Mouse (Mus musculus) urinary bladder, postnatal 25 days (tissue): Measurements from ENCODE around the gene Slc26a8.
A peak's percentile ranks its signal among the peaks of the same experiment; 100 is the strongest.

ENCODE experiments used
- DNase-seq: peaks from one replicate; pipeline ENCODE4 v3.0.0; 2022; ENCODE audit warnings: low spot score

The Slc26a8 gene

GRCm38 (mm10) chr17:28640113-28640512, 49.9 kb downstream of the Slc26a8 start:
- no peak for DNase-seq

- DNase-seq, result no peak
Measured at GRCm38 (mm10) chr17:28637711-28638690, 52.0 kb downstream of the Slc26a8 start.

- DNase-seq, result no peak
Measured at GRCm38 (mm10) chr17:28635842-28636241, 54.2 kb downstream of the Slc26a8 start.

GRCm38 (mm10) chr17:28629125-28629524, 60.9 kb downstream of the Slc26a8 start:
- no peak for DNase-seq

- DNase-seq, result no peak
Measured at GRCm38 (mm10) chr17:28628248-28629124, 61.5 kb downstream of the Slc26a8 start.

GRCm38 (mm10) chr17:28626937-28627336, 63.1 kb downstream of the Slc26a8 start:
- DNase-seq, result no peak

- no peak for DNase-seq
Measured at GRCm38 (mm10) chr17:28625327-28625726, 64.7 kb downstream of the Slc26a8 start.

GRCm38 (mm10) chr17:28624841-28625240, 65.2 kb downstream of the Slc26a8 start:
- no peak for DNase-seq

GRCm38 (mm10) chr17:28622300-28622759, 67.7 kb downstream of the Slc26a8 start, which contains the start of gene Srpk1:
Gene Srpk1 (minus strand): TSS chr17:28622709.
- DNase-seq, result peak; percentile 92

- DNase-seq, result peak; percentile 49
Measured at GRCm38 (mm10) chr17:28621381-28622299, 68.4 kb downstream of the Slc26a8 start.

- DNase-seq, result no peak
Measured at GRCm38 (mm10) chr17:28618775-28619174, 71.3 kb downstream of the Slc26a8 start.

GRCm38 (mm10) chr17:28618124-28618523, 71.9 kb downstream of the Slc26a8 start:
- no peak for DNase-seq

- DNase-seq, result no peak
Measured at GRCm38 (mm10) chr17:28617636-28618035, 72.4 kb downstream of the Slc26a8 start.

- DNase-seq, result no peak
Measured at GRCm38 (mm10) chr17:28615332-28615731, 74.7 kb downstream of the Slc26a8 start.

GRCm38 (mm10) chr17:28613096-28613495, 76.9 kb downstream of the Slc26a8 start:
- DNase-seq, result no peak

GRCm38 (mm10) chr17:28612603-28613002, 77.4 kb downstream of the Slc26a8 start:
- no peak for DNase-seq

- no peak for DNase-seq
Measured at GRCm38 (mm10) chr17:28609543-28609942, 80.5 kb downstream of the Slc26a8 start.

GRCm38 (mm10) chr17:28601557-28602250, 88.3 kb downstream of the Slc26a8 start:
- DNase-seq, result no peak

GRCm38 (mm10) chr17:28600780-28601179, 89.3 kb downstream of the Slc26a8 start:
- DNase-seq, result no peak

GRCm38 (mm10) chr17:28593965-28594364, 96.1 kb downstream of the Slc26a8 start:
- DNase-seq, result no peak

- DNase-seq, result peak; percentile 71
Measured at GRCm38 (mm10) chr17:28592998-28593397, 97.0 kb downstream of the Slc26a8 start.
